Mouse (Mus musculus): ENCODE results near the gene Axin1.
"Not testable (repeated sequence)": the region's sequence is repeated elsewhere in the genome, so short reads cannot be mapped to it uniquely, and the experiment has no call there.

The Axin1 gene

DNA sequence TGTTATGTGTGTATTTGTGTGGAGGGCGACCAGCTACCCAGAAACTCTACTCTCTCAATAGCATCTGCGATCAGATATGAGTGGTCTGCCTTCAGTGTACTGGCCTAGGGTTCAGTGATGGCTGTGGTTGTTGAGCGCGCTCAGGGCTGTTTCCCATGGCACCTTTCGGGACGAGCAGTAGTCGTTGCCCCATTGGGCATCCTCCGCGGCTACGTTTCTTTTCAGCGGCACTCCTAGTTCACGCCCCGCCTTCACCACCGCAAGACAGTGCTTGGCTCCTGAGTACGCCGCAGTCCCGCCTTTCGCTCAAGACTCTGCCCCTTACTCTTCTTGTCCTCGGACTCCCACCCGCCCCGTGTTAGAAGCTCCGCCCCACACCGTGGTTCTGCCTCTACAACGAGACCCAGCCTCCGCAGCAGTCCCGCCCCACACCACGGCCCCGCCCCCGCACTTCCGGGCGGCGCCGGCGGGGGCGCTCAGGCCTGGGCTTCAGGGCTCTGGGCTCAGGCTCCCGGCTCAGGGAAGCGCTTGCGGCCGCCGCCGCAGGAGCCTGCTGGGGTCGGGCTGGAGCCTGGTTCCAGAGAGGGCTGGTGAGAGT, at the start of gene Axin1:
TSS of gene Axin1 (plus strand) at position 450 of the 598 bp plus-strand sequence.
- peak; percentile 97 for DNase-seq

DNA sequence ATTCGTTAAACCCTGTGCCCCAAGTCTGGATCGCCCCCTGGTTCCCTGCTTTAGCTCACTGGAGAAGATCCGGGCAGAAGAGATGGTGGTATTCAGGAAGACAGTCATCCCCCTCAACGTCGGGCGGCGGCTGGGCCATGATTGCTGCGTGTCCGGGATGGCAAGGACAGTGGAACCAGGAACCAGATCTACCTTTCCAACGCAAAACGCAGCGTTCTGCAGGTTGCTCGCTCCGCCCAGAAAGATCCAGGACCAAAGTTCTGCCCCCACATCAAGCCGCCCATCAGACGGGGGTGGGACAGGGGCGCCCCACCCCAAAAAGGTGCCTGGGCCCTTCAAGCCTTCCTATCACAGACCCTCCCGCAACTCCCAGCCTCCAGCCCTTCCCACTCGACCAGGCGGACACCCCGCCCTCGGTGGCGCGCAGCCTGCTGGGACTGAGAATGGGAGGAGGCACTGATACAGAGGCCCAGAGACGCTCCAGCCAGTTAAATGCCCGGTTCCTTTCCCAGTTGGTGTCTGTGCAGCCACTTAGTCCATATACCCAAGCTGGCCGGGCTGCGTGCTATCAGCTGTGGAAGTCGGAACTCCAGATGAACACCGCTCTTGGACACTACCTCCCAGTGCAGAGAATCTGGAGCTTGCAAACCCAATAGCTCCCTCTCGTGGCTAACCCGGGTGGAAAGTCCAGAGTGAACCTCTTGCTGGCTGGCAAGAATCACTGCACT, 48.4 kb upstream of the Axin1 start, which contains the start of gene Decr2:
TSS of gene Decr2 (minus strand) at position 433 of the 728 bp plus-strand sequence.
- peak; percentile 96 for DNase-seq

DNA sequence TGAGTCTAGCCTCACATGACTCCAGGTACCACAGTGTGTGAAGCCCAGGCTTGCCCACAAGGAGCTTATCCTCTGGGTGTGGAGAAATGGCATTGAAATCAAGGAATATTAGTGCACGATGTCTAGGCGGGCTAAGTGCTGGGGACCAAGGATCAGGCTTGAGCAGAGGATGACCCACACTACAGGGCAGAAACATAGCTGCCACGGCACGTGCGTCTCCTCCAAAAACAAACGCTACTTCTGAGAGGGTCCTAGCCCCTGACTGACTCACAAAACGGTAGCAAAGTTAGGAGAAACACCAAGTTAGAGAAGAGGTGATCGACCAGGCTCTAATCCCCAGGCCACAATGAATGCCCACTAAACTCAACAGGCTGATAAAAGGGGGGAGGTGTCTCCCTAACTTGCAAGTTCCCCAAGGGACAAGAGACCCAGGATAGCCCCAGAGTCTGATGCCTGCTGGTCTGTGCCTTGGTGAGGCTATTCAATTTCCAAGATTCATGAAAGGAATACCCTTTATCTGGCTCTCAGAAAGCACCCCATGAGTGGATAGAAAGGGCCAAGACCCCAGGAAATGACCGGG, 43.9 kb upstream of the Axin1 start:
- DNase-seq, result no peak

DNA sequence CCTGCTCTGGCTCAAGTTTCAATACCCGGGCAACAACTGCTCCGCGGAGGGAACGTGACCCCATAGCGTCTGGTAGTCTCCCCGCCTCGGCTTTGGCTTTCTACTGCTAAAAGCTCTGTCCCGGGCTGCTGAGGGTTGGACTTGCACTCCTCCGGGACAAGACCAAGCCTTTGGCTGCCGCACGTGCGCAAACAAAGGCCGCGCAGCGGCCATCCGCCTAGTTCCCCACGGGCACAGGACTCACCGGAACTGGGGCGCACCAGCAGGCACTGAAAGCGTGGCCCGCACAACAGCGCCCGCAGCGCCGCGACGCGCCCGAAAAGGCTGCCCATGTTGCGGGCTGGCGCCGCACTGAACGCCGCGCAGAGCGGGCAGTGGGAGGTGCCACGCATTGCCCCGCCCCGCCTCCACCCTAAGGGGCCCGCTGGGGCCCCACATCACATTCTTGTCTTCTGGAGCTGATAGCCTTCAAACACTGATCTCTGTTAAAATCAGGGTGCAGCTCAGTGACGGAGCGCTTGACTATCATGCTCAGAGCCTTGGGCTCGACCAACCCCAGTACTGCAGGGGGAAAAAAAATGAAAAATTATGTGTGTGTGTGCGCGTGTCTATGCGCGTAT, 43.3 kb upstream of the Axin1 start, which contains the start of gene Nme4:
TSS of gene Nme4 (minus strand) at position 482 of the 620 bp plus-strand sequence.
- DNase-seq, result no peak

DNA sequence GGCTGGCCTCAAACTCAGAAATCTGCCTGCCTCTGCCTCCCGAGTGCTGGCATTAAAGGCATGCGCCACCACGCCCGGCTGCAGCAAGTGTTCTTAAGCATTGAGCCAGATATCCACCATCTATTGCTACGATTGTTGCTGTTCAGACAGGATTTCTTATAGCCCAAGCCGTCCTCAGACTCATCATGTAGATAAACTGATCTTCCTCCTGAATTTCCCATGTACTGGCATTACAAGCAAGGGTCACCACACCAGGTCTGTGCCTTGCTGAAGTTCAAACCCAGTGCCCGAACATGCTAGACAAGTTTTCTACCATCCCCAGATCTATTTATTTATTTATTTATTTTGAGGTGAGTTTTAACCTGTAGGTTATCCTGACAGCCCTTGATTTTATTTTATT, 40.0 kb upstream of the Axin1 start:
- DNase-seq, result no peak

DNA sequence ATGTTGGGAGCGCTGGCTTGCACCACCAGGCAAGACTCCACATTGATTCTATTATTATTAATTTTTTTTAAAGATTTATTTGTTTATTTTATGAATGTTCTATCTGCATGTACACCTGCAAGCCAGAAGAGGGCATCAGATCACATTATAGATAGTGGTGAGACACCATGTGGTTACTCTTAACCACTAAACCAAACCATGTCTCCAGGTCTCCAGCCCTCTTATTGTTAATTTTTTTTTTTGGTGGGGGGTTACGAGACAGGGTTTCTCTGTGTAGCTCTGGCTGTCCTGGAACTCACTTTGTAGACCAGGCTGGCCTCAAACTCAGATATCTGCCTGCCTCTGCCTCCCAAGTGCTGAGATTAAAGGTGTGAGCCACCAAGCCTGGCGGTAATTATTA, 39.2 kb upstream of the Axin1 start:
- not testable (repeated sequence) for DNase-seq

DNA sequence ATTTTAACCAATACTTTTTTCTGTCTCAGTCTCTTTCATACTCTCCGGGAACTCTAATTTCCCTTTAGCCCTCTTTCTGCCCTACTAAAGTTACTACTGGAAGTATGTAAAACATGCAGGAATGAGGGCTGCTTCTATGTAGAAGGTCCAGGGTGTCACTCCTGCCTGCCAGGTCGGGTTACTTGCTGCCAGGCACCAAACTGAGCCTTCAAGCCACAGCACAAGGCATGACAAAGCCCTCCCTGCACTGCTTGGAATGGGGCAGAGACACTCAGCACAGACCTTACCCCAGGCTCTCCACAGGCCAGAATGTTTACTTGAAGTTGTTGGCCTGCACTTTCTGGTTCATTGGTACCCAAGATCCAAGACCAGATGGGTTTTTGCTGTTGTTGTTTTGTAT, 38.3 kb upstream of the Axin1 start:
- no peak for DNase-seq

DNA sequence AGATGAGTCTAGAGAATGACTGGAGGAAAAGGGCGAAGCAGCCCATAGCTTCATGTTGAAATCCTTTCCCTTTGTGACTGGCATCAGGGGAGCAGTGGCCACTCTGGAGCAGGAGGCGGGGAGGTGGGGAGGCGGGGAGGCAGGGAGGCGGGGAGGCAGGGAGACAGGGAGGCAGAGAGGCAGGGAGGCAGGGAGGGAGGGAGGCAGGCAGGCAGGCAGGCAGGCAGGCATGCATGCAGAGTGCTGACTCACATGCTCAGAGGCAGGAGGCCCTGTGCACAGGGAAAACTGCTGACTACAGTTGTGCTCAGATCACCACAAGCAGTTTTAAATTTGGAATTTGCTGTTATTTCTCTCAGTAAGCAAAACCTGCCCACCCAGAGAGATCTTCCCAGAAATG, 37.0 kb upstream of the Axin1 start:
- peak; percentile 83 for DNase-seq

DNA sequence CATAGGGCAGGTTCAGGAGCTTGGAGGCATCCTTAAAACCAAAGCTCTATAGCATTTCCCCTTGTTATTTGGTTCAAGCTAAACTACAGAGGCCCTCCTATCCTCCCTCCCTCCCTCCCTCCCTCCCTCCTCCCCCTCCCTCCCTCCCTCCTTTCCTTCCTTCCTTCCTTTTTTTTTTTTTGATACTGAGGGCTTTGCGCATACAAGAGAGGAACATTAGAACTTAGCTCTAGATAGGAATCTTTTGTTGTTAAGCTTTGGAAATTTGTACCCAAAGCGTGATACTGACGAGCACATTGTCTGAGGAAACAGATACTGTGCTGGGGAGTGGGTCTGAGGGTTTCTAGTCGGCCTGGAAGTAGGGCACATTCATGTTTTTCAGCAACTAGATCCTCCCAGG, 32.9 kb upstream of the Axin1 start:
- no peak for DNase-seq

DNA sequence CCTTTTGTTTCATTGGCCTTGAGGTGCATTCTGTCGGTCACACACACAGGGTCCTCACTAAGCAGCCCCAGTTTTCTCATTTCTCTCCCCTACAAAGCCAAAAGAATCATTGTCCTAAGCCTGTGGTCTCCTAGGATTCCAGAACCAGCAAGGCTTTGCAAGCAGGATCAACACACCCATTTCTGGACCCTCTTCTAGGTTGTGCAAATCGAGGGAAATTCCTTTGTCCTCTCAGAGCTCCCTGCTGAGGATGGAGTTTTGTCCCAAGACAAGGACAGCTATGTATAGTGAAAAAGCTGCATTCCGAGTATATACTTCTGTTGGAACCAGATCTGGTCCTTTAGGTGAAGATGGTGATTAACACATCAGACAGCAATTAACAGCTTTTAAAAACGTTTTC, 28.3 kb upstream of the Axin1 start:
- DNase-seq, result no peak

DNA sequence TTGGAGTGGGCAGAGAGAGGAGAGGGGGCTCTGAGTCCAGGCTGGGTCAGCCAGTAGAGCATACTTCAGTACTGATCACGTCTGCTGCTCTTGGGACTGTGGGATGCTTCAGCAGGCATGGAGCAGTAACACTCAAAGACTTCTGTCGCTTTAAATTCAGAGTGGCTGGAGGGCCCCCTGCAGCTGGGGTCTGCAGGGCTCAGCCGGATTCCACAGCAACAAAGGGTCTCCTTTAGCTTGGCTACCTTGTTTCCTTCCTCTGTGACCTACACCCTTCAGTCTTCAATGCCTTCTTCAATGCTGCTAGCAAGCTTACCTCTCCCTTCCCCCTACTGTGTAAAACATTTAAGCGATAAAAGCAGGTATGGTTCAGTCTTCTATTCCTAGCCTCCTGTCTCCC, 27.5 kb upstream of the Axin1 start:
- no peak for DNase-seq

DNA sequence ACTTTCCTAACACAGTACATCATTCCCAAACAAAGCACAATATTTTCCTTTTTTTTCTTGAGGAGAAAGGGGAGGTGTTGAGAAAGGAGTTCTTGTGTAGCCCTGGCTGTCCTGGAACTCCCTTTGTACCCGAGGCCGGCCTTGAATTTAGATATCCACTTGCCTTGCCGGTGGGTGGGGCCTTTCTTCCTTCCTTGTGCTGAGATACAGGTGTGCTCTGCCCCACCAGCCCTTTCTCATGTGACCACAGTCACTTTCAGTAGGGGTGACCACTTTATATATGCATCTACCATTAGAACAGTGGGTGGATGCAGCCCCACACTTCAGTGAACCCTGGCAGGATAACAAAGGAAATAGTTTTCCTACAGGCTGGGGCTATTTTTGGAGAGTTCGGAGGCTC, 26.8 kb upstream of the Axin1 start:
- DNase-seq, result no peak

DNA sequence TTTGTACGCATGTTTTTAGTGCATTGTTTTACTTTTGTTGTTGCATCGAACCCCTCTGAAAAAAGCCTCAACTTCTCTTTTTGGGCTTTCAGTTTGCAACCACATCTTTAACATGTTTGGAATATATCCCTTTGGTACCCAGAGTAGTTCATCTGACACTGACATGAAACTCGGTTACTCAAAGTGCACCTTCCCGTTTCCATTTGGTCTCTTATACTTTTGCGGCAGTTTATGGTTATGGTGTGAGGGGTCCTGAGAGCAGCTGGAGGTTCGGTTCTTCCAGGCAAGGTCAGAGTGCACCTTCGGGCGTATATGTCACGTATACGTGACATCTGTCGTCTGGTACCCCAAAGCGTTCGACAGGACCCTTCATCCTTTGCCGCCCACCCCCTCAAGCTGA, 25.7 kb upstream of the Axin1 start:
- no peak for DNase-seq

DNA sequence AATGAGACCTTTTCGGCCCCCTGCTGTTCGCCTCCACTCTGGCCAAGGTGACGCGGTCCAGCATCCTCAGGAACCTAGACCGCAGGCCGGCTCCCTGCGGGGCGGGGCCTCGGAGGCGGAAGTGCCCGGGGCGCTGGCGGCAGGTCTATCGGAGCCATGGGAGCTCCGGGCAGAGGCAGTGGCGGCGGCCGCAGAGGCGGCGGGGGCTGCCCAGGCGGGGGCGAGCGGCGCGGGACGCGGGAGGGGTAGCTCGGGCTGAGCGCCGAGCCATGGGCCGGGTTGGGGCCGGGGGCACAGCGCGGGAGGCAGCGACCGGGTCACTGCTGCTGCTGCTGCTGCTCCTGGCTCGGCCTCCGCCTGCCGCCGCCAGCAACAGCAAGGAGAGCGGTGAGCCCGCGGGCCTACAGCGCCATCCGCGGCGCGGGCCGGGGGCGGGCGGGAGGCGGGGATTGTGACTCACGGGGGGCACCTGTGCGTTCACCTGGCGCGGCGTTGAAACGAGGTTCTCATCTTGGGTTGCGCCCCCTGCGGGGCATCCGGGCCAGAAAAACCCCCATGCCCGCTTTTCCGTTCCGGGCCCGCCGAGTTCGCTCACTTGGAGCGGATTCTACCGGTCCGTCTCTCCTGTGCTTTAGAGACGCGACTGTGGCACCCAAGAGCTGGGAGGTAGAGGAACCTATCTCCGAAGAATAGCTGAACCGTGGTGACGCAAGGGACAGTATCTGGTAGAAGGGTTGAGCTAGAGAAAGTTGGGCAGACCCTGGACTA, 25.1 kb upstream of the Axin1 start, which contains the start of gene Tmem8:
TSS of gene Tmem8 (plus strand) at position 119 of the 768 bp plus-strand sequence.
- peak; percentile 84 for DNase-seq

DNA sequence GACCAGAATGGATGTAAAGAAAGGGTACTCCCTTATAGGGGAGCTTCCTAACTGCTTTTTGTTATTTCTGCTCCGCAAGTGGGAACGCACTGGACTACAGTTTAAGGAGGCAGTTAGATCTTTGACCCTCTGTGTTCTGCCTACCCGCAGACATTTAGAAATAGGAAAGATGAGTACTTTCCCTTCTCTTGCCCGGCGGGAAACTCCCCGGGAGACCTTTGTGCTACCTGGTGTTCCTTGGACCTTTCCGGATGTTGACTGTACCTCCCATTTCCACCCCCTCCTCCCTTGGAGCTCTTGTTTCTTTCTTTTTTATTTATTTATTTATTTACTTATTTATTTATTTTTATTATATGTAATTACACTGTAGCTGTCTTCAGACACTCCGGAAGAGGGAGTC, 24.4 kb upstream of the Axin1 start:
- peak; percentile 81 for DNase-seq

DNA sequence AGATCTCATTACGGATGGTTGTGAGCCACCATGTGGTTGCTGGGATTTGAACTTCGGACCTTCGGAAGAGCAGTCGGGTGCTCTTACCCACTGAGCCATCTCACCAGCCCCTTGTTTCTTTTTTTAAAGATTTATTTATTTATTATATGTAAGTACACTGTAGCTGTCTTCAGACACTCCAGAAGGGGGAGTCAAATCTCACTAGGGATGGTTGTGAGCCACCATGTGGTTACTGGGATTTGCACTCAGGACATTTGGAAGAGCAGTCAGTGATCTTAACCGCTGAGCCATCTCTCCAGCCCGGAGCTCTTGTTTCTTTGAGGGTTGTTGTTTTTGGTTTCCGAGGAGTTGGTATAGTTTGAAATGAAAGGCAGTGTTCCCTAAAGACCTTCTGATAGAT, 24.0 kb upstream of the Axin1 start:
- not testable (repeated sequence) for DNase-seq

DNA sequence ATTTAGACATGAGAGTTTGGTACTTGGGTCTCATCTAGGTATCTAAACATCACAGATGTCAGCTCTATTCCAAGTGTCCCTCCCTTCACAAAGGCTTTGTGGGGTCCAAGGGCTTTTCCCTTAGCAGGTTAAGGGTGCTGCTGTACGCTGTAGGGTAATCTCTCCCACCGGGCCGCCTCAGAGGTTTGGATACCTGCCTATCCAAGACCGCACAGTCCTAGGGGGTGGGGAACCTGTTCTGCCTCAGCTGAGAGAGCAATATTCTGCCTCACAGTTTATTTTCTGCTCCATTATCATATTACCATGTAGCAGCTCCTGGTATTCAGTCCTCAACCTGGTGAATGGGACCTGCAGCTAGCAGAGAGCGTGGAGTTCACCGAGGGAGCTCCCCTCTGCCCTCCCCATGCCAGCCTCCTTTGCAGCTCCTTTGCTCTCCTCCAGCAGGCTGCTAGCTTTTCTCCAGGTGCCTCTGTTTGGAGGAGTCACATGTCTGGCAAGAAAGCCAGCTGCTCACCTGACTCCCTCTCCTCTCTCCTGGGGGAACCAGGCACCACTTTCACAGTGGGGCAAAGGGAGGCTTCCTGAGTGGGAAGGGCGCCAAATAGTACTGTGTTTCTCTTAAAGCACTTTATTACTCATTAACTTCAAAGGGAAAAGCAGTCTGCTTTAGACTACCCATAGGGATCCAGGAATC, 23.1 kb upstream of the Axin1 start:
- DNase-seq, result peak; percentile 96

DNA sequence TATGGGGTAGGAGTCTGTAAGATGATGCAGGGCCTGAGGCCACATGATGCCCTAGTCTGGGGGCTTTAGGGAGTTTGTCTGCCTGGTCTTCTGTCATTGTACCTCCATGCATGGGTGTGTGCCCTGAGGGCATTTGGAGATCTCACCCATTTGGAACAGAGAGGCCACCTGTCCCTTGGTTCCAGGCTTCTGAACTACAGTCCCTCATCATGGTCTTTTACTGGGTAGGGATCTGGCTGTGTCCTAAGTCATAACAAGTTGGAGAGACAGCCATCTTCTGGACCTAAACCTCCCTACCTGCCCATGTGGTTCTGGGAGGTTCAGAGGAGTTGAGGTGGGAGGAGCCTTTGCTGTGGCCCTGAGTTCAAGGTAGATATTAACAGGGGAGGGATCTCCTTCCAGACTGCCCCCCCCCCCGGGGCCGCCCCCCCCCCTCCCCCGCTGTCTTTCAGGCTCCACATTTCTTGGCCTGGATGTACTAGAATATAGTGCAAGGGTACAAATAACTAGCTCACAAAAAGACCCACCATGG, 22.5 kb upstream of the Axin1 start:
- peak; percentile 76 for DNase-seq

DNA sequence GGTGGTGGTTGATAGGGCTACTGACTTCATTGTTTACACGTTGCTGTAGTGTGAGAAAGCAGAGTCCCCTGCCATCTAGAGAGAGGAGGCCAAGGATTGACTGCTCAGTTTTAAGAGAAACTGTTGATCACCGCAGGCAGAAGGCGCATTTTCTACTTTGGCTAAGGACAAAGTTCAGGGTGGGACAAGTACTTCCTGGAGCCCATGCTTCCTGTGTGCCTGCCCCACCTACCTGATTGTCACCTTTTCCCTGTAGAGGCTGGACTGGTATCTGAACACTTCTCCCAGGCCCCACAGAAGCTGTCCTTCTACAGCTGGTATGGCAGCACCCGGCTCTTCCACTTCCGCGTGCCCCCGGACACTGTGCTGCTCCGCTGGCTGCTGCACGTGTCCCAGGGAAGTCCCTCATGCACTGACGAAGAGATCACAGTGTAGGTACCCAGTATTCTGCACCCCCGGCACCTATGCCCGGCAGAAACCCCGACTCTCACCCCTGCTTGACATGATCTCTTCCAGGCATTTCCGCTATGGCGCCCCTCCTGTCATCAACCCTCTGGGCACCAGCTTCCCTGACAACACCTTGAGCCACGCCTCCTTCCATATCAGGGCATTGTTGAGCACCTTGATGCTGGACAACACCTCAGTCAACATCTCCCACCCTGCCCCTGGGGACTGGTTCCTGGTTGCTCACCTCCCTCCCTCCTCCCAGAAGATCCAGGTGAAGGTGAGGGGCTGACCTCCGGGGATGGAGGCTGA, 21.8 kb upstream of the Axin1 start:
- no peak for DNase-seq

DNA sequence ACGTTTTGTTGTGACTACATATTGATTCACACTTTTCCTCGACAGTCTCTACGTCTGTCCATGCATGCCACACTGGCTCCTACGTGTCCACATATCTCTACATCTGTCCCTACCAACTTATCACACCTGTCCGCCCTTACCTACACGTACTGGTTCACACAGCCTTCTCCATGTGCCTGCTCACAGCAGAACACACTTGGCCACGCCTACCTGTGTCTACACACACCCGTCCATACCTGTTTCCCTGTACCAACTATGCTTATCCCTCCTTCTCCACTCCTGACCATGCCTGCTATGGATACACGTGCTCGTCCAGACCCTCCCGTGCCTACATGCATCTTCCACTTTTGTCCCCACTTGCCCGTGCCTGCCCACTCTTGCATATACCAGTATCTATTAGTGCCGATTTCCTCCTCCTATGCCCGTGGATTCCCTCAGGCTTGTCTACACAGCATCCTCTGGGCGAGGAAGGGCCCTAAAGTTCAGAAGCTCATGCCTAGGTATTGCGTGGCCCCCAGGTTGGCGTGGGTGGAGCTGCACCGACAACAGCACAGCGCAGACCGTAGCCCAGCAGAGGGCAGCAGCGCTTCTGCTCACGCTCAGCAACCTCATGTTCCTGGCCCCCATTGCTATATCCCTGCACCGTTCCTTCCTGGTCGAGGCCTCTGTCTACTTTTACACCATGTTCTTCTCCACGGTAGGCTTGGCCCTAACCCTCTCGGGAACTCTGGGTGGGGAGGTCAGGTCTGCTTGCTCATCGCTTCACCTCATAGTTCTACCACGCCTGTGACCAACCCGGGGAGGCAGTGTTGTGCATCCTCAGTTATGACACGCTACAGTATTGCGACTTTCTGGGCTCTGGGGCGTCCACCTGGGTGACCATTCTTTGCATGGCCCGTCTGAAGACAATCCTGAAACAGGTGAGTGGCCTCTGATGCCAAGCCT, 18.4 kb upstream of the Axin1 start:
- no peak for DNase-seq

All from kidney, adult 11 months (tissue).